Mouse (Mus musculus) gastrocnemius, adult 8-10 months (tissue): Measurements from ENCODE around the gene Eif2s2. TPM values are rescaled to one million over a fixed set of nuclear protein-coding genes. Genes with fewer than 3 reads are reported as not detected.
A peak's percentile ranks its signal among the peaks of the same experiment; 100 is the strongest.

Experiments used
- DNase-seq, 2 experiments: peaks; one replicate each; pipeline ENCODE4 v3.0.0; 2022; ENCODE audit warnings: low spot score in 2 of 2
- total RNA-seq, 4 experiments: library from RNA; stranded (reverse); gene quantifications; 2 replicates each; pipeline ENCODE4 v1.2.4; 2022

Gene Eif2s2
- total RNA-seq, 4 experiments from 2014 or later, result 117 to 137 (median 121) TPM

DNA sequence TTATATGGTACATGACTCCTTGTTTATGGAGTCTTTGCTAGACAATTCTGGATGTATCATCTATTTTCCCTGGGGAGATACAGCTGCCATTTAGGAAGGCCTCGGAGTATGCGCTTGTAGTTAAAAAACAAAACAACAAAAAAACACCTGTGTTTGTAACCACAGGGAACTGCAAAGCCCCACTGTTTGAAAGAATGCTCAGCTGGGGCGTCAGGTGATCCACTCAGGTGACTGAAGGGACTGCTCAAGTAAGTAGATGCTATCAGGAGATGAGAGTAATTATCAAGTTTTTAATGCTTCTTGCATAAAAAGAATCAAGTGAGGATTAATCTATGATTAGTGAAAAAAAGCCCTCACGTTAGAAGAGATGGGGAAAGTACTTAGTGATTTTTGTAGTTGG is 813 bp upstream of the Eif2s2 start:
- DNase-seq, result no peak

DNA sequence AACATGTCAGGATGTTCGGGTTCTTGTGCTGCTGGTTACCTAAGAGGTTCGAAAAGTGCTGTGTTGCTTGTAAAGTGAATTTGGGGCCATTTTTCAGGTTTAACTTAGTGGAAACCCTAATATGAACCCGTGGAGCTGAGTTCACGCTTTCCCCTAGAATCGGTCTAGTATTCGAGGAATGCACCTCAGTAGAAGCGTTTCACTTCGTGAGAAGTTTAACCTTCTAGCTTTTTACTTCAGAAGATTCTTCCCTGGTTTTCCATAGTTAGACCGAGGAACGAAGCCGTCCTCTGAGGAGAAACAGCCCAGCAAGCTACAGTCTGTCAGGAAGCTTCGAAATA is 280 bp upstream of the Eif2s2 start:
- no peak for DNase-seq

DNA sequence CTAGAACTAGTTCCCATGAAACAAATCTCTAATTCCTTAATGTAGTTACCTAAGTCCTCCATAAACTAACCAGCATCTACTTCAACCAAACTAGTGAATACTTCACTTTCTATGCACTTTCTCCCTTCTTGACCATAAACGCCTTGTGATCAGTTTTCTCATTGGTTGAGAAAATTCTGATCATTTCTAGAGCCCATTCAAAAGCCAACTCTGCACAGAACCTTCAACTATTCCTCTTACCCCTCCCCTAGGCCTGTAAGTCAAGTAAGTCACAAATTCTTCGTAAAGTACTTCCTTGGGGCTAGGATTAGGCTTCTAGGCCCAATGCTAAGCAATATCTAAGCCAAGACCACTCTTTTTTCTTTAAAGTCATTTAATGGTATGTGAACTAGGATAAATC is 1.1 kb downstream of the Eif2s2 start:
- DNase-seq, result no peak

DNA sequence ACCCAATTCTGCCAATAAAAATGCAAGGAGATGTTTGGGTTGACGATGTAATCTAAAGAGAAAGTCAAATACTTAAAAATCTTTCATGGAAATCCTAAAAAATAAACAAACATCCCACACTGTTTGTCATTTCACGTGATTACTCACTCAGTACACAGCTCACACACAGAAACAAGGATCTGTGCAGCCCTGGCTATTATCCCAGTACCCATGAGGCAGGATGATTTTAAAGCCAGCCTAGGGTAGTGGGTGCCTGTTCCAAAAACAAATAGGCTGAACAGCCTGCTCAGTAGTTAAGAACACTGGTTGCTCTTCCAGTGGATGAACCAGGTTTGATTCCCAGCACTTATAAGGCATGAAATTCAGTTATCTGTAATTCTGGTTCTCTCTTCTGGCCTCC is 16.1 kb downstream of the Eif2s2 start:
- no peak for DNase-seq

DNA sequence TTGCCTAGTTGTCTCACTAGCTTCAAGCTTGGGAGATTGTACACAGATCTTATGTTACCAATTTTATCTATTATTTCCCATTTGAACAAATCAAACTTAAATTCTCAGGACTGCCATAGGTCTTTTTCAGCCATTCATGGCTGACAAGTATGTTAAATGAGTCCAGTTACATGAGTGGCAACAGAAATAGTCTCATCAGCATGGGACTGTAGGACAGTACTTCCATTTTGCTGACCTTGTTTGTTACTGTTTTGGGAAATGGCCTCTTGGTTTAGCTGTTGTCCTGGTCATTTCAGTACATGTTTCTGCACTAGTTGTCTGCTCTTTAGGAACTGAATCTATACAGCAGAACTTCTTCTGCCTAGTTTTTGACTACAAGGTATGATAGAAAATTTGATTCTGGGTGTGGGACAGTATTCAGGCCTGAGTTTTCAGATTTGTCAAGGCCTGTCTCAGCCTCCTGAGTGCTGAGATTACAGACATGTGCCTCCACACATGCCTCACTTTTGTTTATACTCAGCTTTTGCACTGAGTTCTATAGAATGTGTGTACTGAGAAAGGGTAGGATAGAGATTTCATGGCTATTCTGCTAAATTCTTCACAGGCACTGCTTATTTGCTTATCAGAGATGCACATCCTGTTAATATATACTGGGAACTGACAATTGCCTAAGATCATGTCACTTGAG is 22.6 kb downstream of the Eif2s2 start:
- no peak for DNase-seq

DNA sequence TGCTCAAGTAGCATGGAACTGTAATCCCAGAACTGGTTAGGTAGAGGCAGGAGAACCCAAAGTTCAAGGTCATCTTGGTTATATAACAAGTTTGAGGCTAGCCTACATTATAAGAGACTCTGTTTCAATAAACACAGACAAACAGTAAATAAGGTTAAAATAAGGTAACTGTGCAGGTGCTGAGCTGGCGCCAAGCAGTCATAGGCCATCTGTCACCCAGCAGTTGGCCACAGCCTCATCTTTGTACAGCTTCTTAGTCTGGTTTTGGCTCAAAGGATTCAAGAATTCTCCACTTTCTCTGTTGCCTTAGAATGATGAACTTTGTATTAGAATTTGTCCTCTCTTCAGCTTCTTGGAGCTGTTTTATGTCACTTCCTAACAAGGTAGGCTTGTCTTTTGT is 24.6 kb downstream of the Eif2s2 start:
- no peak for DNase-seq

DNA sequence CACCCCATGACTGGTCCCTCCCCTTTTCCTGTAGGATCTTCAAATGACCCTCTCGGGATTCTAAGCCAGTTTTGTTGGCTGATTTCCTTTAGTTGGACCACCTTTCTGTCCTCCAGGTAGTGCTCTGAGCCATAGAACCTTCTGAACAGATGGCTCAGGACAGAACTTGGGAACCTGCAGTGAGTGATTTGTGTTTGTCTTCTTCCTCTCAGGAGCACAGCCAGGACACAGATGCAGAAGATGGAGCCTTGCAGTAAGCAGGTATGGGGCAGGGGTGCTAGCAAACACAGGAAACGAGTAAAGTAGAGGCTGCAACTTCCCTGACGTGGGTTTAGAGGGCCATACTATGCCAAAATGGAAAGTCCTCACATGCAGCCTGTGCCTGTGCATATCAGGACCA is 27.0 kb downstream of the Eif2s2 start:
- no peak for DNase-seq

DNA sequence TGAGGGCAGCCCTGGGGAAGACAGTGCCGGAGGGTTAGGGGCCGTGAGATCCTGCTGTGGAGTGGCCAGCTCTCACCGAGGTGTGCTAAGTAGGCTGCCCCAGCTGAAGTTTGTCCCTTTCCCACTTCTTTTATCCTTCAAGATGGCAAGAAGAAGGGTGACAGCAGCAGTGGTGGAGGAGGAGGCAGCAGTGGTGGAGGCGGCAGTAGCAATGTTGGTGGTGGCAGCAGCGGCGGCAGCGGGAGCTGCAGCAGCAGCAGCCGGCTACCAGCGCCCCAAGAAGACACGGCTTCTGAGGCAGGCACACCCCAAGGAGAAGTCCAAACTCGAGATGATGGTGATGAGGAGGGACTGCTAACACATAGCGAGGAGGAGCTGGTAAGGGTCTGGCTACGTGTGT is 29.1 kb downstream of the Eif2s2 start:
- DNase-seq, result no peak

DNA sequence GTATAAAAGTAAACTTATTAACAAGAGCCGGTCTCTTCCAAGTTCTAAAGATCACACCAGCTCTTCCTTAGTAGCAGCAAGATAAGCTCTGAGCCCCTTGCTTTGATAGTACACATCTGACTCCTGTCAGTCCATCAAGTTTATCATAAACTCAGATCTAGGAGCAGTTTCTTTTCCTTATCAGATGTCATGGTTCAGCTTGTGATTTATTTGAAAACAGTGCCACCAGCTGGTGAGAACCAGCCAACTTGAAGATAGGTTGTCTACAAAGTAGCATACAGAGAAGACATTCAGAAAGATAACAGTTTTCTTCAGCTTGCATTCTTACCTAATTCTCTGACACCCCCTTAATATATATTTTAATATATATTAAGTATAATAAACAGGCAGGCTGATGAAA is 37.4 kb downstream of the Eif2s2 start:
- peak; percentile 24 to 37 for DNase-seq

DNA sequence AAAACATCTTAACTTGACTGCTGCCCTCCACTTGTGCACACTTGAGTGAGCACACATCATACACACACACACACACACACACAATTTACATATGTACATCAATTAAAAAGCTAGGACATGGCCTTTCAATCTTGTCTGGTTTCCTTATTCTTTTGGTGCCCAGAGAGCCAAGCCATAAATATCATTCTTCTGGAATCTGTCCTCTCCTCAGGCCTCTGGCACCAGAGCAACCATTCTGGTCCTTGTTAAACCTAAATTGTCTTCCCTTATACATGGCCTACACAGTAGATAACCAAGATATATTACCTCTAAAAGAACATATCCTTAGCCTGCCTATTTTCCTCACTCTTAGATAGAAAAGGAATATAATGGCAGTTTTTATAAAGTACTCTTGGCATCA is 44.6 kb downstream of the Eif2s2 start:
- no peak for DNase-seq

DNA sequence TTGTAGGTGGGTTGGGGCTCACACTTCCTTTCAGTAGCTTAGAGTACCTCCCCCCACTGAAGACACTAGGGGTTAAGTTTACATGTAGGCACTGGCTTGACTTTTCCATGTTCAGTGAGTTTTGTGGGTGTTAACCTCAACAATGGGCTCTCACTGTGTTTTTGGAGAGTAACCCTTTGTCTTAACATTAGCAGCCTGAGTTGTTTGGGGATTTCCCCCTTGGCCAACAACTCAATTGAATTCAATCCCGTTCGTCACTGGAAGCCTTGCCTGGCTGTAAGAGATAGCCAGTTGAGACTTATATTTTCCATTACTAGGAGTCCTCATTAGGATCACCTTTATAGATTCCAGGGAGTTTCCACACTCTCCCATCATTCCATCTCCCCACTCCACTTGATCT is 56.2 kb downstream of the Eif2s2 start:
- DNase-seq, result no peak

DNA sequence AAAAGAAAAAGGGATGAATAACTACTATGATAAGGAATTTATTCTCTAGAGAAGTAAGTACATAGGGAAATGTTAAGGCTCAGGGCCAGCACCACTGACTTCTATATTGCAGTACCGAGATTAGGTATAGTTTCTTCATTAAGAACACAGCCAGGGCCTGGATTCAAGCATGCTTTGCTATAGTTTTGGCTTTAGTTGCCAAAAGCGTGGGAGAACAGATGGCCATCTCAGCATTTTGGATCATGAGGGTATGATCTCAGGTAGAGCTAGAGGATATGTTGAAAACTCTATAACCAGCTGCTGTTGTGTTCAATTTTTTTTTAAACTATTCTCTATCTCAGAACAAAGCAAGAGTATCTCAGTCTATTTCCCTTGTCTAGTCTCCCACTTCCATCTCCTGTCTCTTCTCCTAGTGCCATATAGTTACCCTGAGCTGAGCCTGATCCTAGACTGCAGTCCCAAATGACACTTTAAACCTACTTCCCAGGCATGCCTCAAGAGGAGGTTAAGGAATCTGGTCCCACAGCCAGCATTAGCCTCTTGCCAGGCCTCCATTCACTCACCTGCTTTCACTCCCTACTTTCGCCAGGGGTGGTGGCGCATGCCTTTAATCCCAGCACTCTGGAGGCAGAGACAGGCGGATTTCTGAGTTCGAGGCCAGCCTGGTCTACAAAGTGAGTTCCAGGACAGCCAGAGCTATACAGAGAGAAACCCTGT is 58.4 kb downstream of the Eif2s2 start:
- DNase-seq, result no peak

DNA sequence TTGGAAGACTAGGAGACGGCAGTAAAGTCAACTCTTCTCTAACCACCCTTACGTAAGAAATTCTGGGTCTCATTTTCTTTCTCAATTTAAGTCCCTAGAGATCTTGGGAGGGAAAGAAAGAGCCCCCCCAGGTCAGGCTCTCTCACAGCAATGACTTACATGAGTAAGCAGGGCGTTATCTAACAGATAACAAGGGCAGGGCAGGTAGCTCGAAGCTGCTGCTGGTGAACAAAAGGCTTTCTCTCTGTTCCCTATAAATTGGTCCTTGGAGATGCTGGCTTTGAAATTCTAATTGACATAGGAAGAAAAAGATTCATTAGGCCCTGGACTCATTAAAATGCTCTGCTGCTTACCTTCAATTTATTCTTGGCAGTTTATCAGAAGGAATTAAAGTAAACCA is 60.3 kb downstream of the Eif2s2 start:
- no peak for DNase-seq

DNA sequence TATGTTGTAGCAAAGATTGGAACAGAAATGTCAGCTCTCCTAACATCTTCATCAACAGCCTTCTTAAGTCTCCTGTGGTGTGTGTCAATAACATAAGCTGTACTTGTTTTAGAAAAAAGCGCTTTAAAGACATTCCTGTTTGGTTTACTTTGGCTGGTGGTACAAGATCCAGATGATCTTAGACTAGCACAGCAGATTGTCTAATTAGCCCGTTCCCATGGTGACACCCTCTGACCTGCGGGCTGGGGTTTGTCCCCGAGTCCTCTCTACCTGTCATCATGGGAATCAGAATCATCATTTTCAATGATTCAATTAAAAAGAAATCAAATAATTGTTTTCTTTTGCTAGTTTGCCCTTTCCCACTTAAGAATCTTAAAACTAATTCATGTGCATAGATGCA is 65.2 kb downstream of the Eif2s2 start:
- DNase-seq, result no peak

DNA sequence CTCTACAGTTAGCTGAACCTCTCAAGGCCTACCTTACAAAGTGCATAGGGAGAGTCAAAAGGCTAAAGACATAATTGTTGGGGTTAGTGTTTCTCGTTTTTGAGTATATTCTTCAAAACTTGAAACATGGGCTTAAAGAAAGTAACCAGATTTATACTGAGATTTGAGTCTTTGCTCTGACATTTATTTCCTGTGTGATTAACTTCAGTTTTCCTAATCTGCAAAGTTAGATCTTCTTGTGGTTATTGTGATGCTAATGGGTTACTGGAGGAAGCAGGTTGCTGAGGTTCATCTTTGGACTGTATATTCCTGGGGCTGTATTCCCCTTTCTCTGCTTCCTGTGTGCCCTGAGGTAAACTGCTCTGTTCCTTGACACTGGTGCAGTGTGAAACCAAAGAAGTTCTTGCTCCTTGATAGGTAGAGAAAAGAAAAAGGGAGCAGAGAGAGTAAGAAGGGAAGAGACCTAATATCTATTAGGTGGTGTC is 66.6 kb downstream of the Eif2s2 start:
- no peak for DNase-seq

Other genes with a start within 250 kb of the Eif2s2 start
- 100 to 1,000 TPM; 116 to 129 (median 124) TPM for gene Chmp4b, start 241.2 kb downstream of the Eif2s2 start, total RNA-seq
- not detected for gene Gm14214, start 122.9 kb downstream of the Eif2s2 start, total RNA-seq
- gene Raly, start 101.8 kb downstream of the Eif2s2 start, total RNA-seq, result 10 to 100 TPM; 54.8 to 69.4 (median 58.4) TPM
- not detected for gene a, start 101.5 kb downstream of the Eif2s2 start, total RNA-seq
- not detected for gene Gm14226, start 125.3 kb upstream of the Eif2s2 start, total RNA-seq
- gene Ahcy, start 181.6 kb upstream of the Eif2s2 start, total RNA-seq, result 10 to 100 TPM; 15.6 to 19.5 (median 18.7) TPM
- 10 to 100 TPM; 14.1 to 20.7 (median 18.0) TPM for gene Itch, start 240.6 kb upstream of the Eif2s2 start, total RNA-seq